Mouse (Mus musculus) ES-Bruce4 (cell line): ENCODE data around the gene Gnai3. TPM values are rescaled to one million over a fixed set of nuclear protein-coding genes. Genes with fewer than 3 reads are reported as not detected.

Experiments used
- H3K27ac ChIP-seq: 2 replicates; pipeline ENCODE4 v1.5.1; 2012; ENCODE audit warnings: low read length, inconsistent platforms; ENCODE audit not compliant: insufficient read depth
- H3K27me3 ChIP-seq: 2 replicates; pipeline ENCODE4 v1.6.1; 2012; ENCODE audit warnings: mild to moderate bottlenecking, low read length, inconsistent platforms; ENCODE audit not compliant: control insufficient read depth, poor library complexity, insufficient read depth, severe bottlenecking
- H3K36me3 ChIP-seq: 2 replicates; pipeline ENCODE4 v1.6.1; 2012; ENCODE audit warnings: inconsistent platforms, mild to moderate bottlenecking, low read length, moderate library complexity; ENCODE audit not compliant: control insufficient read depth, poor library complexity, insufficient read depth, severe bottlenecking
- H3K4me1 ChIP-seq: one replicate; pipeline ENCODE4 v1.8.1; 2011; ENCODE audit warnings: low read length; ENCODE audit not compliant: control insufficient read depth, insufficient read depth
- H3K4me3 ChIP-seq: 2 replicates; pipeline ENCODE4 v1.5.1; 2011; ENCODE audit warnings: low read depth, mild to moderate bottlenecking, low read length
- H3K9ac ChIP-seq: 2 replicates; pipeline ENCODE4 v1.6.1; 2012; ENCODE audit warnings: low read depth, mild to moderate bottlenecking, inconsistent platforms; ENCODE audit not compliant: poor library complexity, severe bottlenecking
- H3K9me3 ChIP-seq: replicated peaks from 2 replicates; pipeline ENCODE4 v1.6.1; 2012; ENCODE audit warnings: mild to moderate bottlenecking, low read length, inconsistent platforms; ENCODE audit not compliant: control insufficient read depth, poor library complexity, insufficient read depth, severe bottlenecking
- CTCF ChIP-seq: IDR thresholded peaks from one replicate; pipeline ENCODE4 v1.8.1; 2011; ENCODE audit warnings: low read depth, low read length
- EP300 ChIP-seq: IDR thresholded peaks from 2 replicates; pipeline ENCODE4 v1.6.1; 2011; ENCODE audit warnings: low read depth, low read length; ENCODE audit not compliant: insufficient read depth
- POLR2A ChIP-seq: IDR thresholded peaks from one replicate; pipeline ENCODE4 v1.8.1; 2011; ENCODE audit warnings: low read length; ENCODE audit not compliant: insufficient read depth
- polyA plus RNA-seq: library from polyadenylated mRNA; stranded (reverse); fragments of >200 nt; gene quantifications from 2 replicates; pipeline ENCODE4 v1.2.4, GENCODE M21; 2011; ENCODE audit warnings: low read depth; ENCODE audit not compliant: missing spikeins, insufficient read depth, insufficient read length

Gene Gnai3
- polyA plus RNA-seq, 1 experiment: 127 TPM

- H3K4me3 ChIP-seq: no peak overlapping the region
- H3K27me3 ChIP-seq: no peaks in the 10 kb centered on the region
- no peaks in the 10 kb centered on the region for H3K4me1 ChIP-seq
- H3K36me3 ChIP-seq: no peaks in the 10 kb centered on the region
- no peak overlapping the region for H3K27ac ChIP-seq
- no peak overlapping the region for H3K9ac ChIP-seq
- H3K9me3 ChIP-seq: no peaks in the 10 kb centered on the region
- TF ChIP-seq POLR2A (no peak), EP300 (no peak), CTCF (no peak)
Observed at GRCm38 (mm10) chr3:108067370-108067934, 78.5 kb downstream of the Gnai3 start.

DNA sequence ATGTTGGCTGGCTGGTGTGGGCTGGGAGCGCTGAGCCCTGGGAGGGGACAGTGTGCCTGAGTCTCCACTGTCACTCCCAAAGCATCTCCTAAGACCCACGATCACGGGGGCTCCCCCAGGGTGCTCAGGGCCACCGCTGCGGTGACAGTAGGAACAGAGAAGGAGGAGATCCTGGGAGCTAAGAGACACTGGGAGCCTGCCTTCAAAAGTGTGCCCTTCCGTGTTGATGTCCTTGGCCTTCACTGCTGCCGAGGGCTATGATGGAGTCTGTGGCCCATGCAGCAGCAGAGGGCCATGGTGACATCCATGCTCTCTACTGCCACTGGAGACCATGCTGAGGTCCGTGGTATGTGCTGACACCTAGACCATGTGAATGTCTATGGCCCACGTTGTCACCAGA, 80.4 kb downstream of the Gnai3 start:
- Histone ChIP-seq H3K4me1 (no peaks in the 10 kb centered on the region), H3K36me3 (no peaks in the 10 kb centered on the region), H3K27me3 (no peaks in the 10 kb centered on the region), H3K9ac (no peak overlapping the region), H3K27ac (no peak overlapping the region), H3K9me3 (no peaks in the 10 kb centered on the region), H3K4me3 (no peak overlapping the region)
- TF ChIP-seq POLR2A (no peak), EP300 (no peak)

- H3K36me3 ChIP-seq: no peaks in the 10 kb centered on the region
- no peaks in the 10 kb centered on the region for H3K9me3 ChIP-seq
- TF ChIP-seq CTCF (no peak), EP300 (no peak), POLR2A (no peak)
- H3K27ac ChIP-seq: no peak overlapping the region
- H3K27me3 ChIP-seq: no peaks in the 10 kb centered on the region
- H3K4me3 ChIP-seq: no peak overlapping the region
- no peak overlapping the region for H3K9ac ChIP-seq
- no peaks in the 10 kb centered on the region for H3K4me1 ChIP-seq
Observed at GRCm38 (mm10) chr3:108064672-108065071, 81.3 kb downstream of the Gnai3 start.

DNA sequence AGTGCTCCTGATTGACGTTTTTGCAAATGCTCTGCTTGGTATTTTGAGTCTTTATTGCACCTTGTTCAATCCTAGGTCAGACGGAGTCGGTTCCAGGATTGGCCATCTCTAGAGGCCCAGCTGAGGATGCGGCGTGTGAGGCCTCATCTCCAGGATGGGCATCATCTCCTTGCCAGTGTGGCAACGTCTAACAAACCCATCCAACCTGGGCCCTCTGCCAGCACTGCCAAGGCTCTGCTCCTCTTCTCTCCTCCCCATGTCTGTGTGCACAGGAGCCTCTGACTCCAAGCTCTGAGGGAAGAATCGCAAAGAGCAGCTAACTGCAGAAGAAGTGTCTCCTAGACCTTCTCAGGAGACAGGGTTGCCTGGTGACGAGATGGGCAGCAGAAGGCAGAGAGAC, 83.3 kb downstream of the Gnai3 start:
- H3K9me3 ChIP-seq: no peaks in the 10 kb centered on the region
- no peak overlapping the region for H3K27ac ChIP-seq
- TF ChIP-seq CTCF: no peak
- TF ChIP-seq EP300: no peak
- no peak for TF ChIP-seq POLR2A
- H3K4me3 ChIP-seq: no peak overlapping the region
- H3K36me3 ChIP-seq: no peaks in the 10 kb centered on the region
- no peak overlapping the region for H3K9ac ChIP-seq
- no peaks in the 10 kb centered on the region for H3K27me3 ChIP-seq
- no peaks in the 10 kb centered on the region for H3K4me1 ChIP-seq

DNA sequence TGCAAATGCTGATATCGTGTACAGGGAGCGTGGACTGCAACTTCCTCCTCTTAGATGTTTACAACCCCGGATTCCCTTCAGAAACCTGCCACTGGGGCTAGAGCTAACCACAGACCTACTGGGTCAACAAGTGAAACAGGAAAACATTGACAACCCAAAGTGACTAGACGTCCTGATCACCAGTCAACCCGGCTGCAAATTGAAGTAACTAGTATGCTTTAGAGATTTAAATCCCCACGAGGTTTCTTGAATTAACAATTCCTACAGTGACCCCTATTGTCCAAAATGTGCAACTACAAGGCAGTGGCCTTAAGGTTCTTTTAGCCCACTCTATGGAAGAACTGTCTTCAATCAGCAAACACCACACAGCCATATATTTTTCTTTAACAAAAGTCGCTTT, 84.5 kb downstream of the Gnai3 start:
- H3K36me3 ChIP-seq: no peaks in the 10 kb centered on the region
- no peaks in the 10 kb centered on the region for H3K27me3 ChIP-seq
- H3K9me3 ChIP-seq: no peaks in the 10 kb centered on the region
- no peak overlapping the region for H3K9ac ChIP-seq
- no peaks in the 10 kb centered on the region for H3K4me1 ChIP-seq
- no peak overlapping the region for H3K4me3 ChIP-seq
- no peak for TF ChIP-seq POLR2A
- no peak for TF ChIP-seq EP300
- TF ChIP-seq CTCF: no peak
- no peak overlapping the region for H3K27ac ChIP-seq

Other genes starting within 250 kb of the Gnai3 start
- 4.4 and 4.6 TPM in 2 replicates for gene Gstm7, start 214.3 kb downstream of the Gnai3 start, polyA plus RNA-seq
- gene Gstm6, start 202.4 kb downstream of the Gnai3 start, polyA plus RNA-seq: 27.1 and 27.8 TPM in 2 replicates
- gene Gstm3, start 176.9 kb downstream of the Gnai3 start, polyA plus RNA-seq: 24.6 and 31.6 TPM in 2 replicates
- gene Gstm2, start 159.7 kb downstream of the Gnai3 start, polyA plus RNA-seq: 74.8 and 77.0 TPM in 2 replicates
- 163 and 187 TPM in 2 replicates for gene Gstm1, start 128.2 kb downstream of the Gnai3 start, polyA plus RNA-seq
- gene Gstm4, start 101.3 kb downstream of the Gnai3 start, polyA plus RNA-seq: 14.0 and 15.1 TPM in 2 replicates
- gene Ampd2, start 59.5 kb downstream of the Gnai3 start, polyA plus RNA-seq: 34.9 and 48.2 TPM in 2 replicates
- gene Gnat2, start 53.4 kb downstream of the Gnai3 start, polyA plus RNA-seq: 3.2 and 3.5 TPM in 2 replicates
- not detected in 2 replicates for gene Gpr61, start 8.7 kb upstream of the Gnai3 start, polyA plus RNA-seq
- 4.9 and 5.6 TPM in 2 replicates for gene Amigo1, start 40.2 kb upstream of the Gnai3 start, polyA plus RNA-seq
- 3.3 and 3.7 TPM in 2 replicates for gene Cyb561d1, start 55.1 kb upstream of the Gnai3 start, polyA plus RNA-seq
- 4.3 and 9.2 TPM in 2 replicates for gene Atxn7l2, start 64.8 kb upstream of the Gnai3 start, polyA plus RNA-seq
- not detected in 2 replicates for gene Sypl2, start 80.5 kb upstream of the Gnai3 start, polyA plus RNA-seq
- gene Psma5, start 110.8 kb upstream of the Gnai3 start, polyA plus RNA-seq: 159 and 168 TPM in 2 replicates
- gene Sort1, start 137.9 kb upstream of the Gnai3 start, polyA plus RNA-seq: 21.5 and 25.6 TPM in 2 replicates
- not detected in 2 replicates for gene Mybphl, start 218.8 kb upstream of the Gnai3 start, polyA plus RNA-seq
- gene Psrc1, start 237.7 kb upstream of the Gnai3 start, polyA plus RNA-seq: 255 and 272 TPM in 2 replicates